Mouse (Mus musculus) forebrain, embryonic 10.5 days (tissue): ENCODE data around the gene Ddx51. TPM values are rescaled to one million over a fixed set of nuclear protein-coding genes. Genes with fewer than 3 reads are reported as not detected.

Experiments
- DNase-seq: peaks from one replicate; pipeline ENCODE4 v3.0.0-alpha.2; 2017; ENCODE audit warnings: low spot score; ENCODE audit errors: extremely low spot score
- H3K27ac ChIP-seq: fragments of 300-500 bp; sonication (generic); 2 replicates; pipeline ENCODE4 v1.5.1; 2016; ENCODE audit warnings: mild to moderate bottlenecking
- H3K27me3 ChIP-seq: fragments of 300-500 bp; sonication (generic); 2 replicates; pipeline ENCODE4 v1.6.1; 2016; ENCODE audit warnings: mild to moderate bottlenecking; ENCODE audit not compliant: poor library complexity, severe bottlenecking
- H3K36me3 ChIP-seq: fragments of 300-500 bp; sonication (generic); replicated peaks from 2 replicates; pipeline ENCODE4 v1.6.1; 2016; ENCODE audit warnings: mild to moderate bottlenecking, moderate library complexity
- H3K4me1 ChIP-seq: fragments of 300-500 bp; sonication (generic); 2 replicates; pipeline ENCODE4 v1.6.1; 2016
- H3K4me3 ChIP-seq: fragments of 300-500 bp; sonication (generic); 2 replicates; pipeline ENCODE4 v1.5.1; 2016; ENCODE audit warnings: mild to moderate bottlenecking, moderate library complexity
- H3K9me3 ChIP-seq: fragments of 300-500 bp; sonication (generic); 2 replicates; pipeline ENCODE4 v1.6.1; 2016; ENCODE audit warnings: mild to moderate bottlenecking, moderate library complexity
- WGBS: fragments of 180-500 bp; shearing (Covaris S2); methylation state at CpG from one replicate; pipeline ENCODE4 v1.1.7; 2016; 5-methylcytosine and 5-hydroxymethylcytosine counted together
- polyA plus RNA-seq: library from polyadenylated mRNA; unstranded; fragments of >200 nt; fragmentation: Nextera tagmentation; extraction: Ambion mirVana; gene quantifications from 2 replicates; pipeline ENCODE4 v1.2.1, GENCODE M21; 2016

The Ddx51 gene
- polyA plus RNA-seq, 1 experiment from 2014 or later: 30.3 TPM

DNA sequence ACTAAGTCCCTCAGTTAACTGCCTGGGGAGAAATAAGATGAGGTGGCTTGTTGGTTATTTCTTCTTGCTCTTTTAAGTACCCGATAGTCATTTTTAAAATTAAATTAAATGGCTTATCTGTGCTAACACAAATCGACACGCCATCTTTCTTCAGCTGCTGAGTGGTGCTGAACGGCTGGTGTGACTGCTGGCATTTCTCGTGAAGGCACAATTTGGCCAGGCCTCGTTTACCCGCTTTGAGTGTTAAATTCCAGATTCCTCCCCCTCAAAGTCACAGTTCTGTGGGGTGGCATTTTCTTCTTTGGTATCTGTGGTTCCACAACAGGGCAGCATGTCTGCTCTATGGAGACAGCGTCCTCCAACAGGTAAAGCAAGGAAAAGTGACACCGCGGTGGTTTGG lies 25.9 kb upstream of the Ddx51 start:
- H3K36me3 ChIP-seq: no peaks in the 10 kb centered on the region
- no peak overlapping the region for H3K4me3 ChIP-seq
- 80% methylated on average over 10 of the region's 10 CpGs for WGBS
- no peak overlapping the region for H3K27ac ChIP-seq
- peaks cover 6% of the 10 kb centered on the region for H3K4me1 ChIP-seq
- H3K27me3 ChIP-seq: peaks cover 19% of the 10 kb centered on the region
- no peaks in the 10 kb centered on the region for H3K9me3 ChIP-seq
- no peak for DNase-seq

GRCm38 (mm10) chr5:110628156-110628555 lies 25.1 kb upstream of the Ddx51 start:
- H3K27ac ChIP-seq: peak overlapping the region; percentile 20; the same call in 1 of the 2 replicates
- 33% methylated on average over 19 of the region's 19 CpGs for WGBS
- H3K36me3 ChIP-seq: no peaks in the 10 kb centered on the region
- H3K9me3 ChIP-seq: no peaks in the 10 kb centered on the region
- peaks cover 6% of the 10 kb centered on the region for H3K4me1 ChIP-seq
- peaks cover 19% of the 10 kb centered on the region for H3K27me3 ChIP-seq
- H3K4me3 ChIP-seq: no peak overlapping the region
- DNase-seq: no peak

- DNase-seq: no peak
- peaks cover 19% of the 10 kb centered on the region for H3K27me3 ChIP-seq
- H3K36me3 ChIP-seq: no peaks in the 10 kb centered on the region
- no peak overlapping the region for H3K4me3 ChIP-seq
- H3K27ac ChIP-seq: no peak overlapping the region
- peaks cover 6% of the 10 kb centered on the region for H3K4me1 ChIP-seq
- WGBS: 81% methylated on average over 2 of the region's 2 CpGs
- no peaks in the 10 kb centered on the region for H3K9me3 ChIP-seq
These were observed 23.6 kb upstream of the Ddx51 start for GRCm38 (mm10) chr5:110629525-110630120.

- Histone ChIP-seq H3K4me1 (peaks cover 5% of the 10 kb centered on the region), H3K36me3 (no peaks in the 10 kb centered on the region), H3K4me3 (no peak overlapping the region), H3K9me3 (no peaks in the 10 kb centered on the region), H3K27me3 (peaks cover 24% of the 10 kb centered on the region; the same call in 1 of the 2 replicates), H3K27ac (no peak overlapping the region)
- 47% methylated on average over 6 of the region's 6 CpGs for WGBS
- no peak for DNase-seq
These were observed 17.1 kb upstream of the Ddx51 start for GRCm38 (mm10) chr5:110635951-110636707.

- Histone ChIP-seq H3K27me3 (peaks cover 24% of the 10 kb centered on the region; the same call in 1 of the 2 replicates), H3K27ac (no peak overlapping the region), H3K4me1 (peaks cover 5% of the 10 kb centered on the region), H3K4me3 (no peak overlapping the region), H3K36me3 (no peaks in the 10 kb centered on the region), H3K9me3 (peaks cover 8% of the 10 kb centered on the region; the same call in 1 of the 2 replicates)
- WGBS: 81% methylated on average over 7 of the region's 7 CpGs
- no peak for DNase-seq
These were observed 14.8 kb upstream of the Ddx51 start for GRCm38 (mm10) chr5:110638306-110639074.

GRCm38 (mm10) chr5:110639459-110639858 lies 13.8 kb upstream of the Ddx51 start:
- Histone ChIP-seq H3K27ac (peak overlapping the region; percentile 49; the same call in 1 of the 2 replicates), H3K4me3 (peak overlapping the region; percentile 22; the same call in 1 of the 2 replicates), H3K9me3 (peaks cover 8% of the 10 kb centered on the region; the same call in 1 of the 2 replicates), H3K27me3 (peaks cover 24% of the 10 kb centered on the region; the same call in 1 of the 2 replicates), H3K36me3 (no peaks in the 10 kb centered on the region), H3K4me1 (peaks cover 5% of the 10 kb centered on the region)
- 31% methylated on average over 12 of the region's 12 CpGs for WGBS
- DNase-seq: peak; percentile 69

DNA sequence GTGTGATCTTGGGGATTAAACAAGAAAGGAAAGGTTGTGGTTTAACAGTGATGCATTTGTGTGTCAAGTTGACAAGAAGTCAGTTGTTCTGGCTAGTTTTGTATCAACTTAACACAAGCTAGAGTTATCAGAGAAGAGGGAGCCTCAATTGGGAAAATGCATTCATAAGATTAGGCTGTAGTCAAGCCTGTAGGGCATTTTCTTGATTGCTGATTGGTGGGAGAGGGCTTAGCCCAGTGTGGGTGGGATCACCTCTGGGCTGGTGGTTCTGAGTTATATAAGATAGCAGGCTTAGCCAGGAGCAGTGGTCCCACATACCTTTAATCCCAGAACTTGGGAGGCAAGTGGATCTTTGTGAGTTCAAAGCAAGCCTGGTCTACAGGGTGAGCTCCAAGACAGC lies 6.9 kb upstream of the Ddx51 start:
- DNase-seq: no peak
- Histone ChIP-seq H3K36me3 (peaks cover 65% of the 10 kb centered on the region), H3K4me3 (no peak overlapping the region), H3K4me1 (no peaks in the 10 kb centered on the region), H3K9me3 (peaks cover 8% of the 10 kb centered on the region; the same call in 1 of the 2 replicates), H3K27ac (no peak overlapping the region), H3K27me3 (no peaks in the 10 kb centered on the region)

- peaks cover 78% of the 10 kb centered on the region for H3K36me3 ChIP-seq
- no peak for DNase-seq
- no peaks in the 10 kb centered on the region for H3K9me3 ChIP-seq
- H3K27ac ChIP-seq: peak overlapping the region; percentile 85
- peak overlapping the region; percentile 97 for H3K4me3 ChIP-seq
- no peaks in the 10 kb centered on the region for H3K27me3 ChIP-seq
- 2% methylated on average over 37 of the region's 37 CpGs for WGBS
- H3K4me1 ChIP-seq: peaks cover 22% of the 10 kb centered on the region
These were observed 435 bp downstream of the Ddx51 start for GRCm38 (mm10) chr5:110653686-110654085.

DNA sequence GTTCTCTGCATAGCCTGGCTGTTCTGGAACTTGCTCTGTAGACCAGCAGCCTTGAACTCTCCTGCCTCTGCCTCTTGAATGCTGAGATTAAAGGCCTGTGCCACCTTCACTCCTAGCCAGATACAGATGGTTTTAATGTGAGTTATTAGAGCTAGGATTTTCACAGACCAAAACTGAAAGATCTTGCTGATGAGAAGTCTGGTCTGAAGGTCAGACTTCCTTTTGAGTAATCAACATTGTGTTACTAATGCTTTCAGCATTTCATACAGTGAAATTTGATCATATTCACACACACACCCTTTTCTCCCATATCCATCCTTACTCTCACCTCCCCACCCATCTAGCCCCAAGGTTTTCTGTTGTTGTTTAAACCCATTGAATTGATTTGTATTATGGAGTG lies 6.4 kb downstream of the Ddx51 start:
- no peaks in the 10 kb centered on the region for H3K9me3 ChIP-seq
- H3K27ac ChIP-seq: no peak overlapping the region
- no peaks in the 10 kb centered on the region for H3K27me3 ChIP-seq
- peaks cover 99% of the 10 kb centered on the region for H3K36me3 ChIP-seq
- H3K4me1 ChIP-seq: peaks cover under 1% of the 10 kb centered on the region; the same call in 1 of the 2 replicates
- H3K4me3 ChIP-seq: no peak overlapping the region
- DNase-seq: no peak

GRCm38 (mm10) chr5:110664041-110664440 lies 10.8 kb downstream of the Ddx51 start:
- DNase-seq: no peak
- no peaks in the 10 kb centered on the region for H3K4me1 ChIP-seq
- no peaks in the 10 kb centered on the region for H3K9me3 ChIP-seq
- H3K4me3 ChIP-seq: no peak overlapping the region
- 92% methylated on average over 2 of the region's 2 CpGs for WGBS
- H3K27ac ChIP-seq: no peak overlapping the region
- H3K36me3 ChIP-seq: peaks cover 99% of the 10 kb centered on the region
- no peaks in the 10 kb centered on the region for H3K27me3 ChIP-seq

DNA sequence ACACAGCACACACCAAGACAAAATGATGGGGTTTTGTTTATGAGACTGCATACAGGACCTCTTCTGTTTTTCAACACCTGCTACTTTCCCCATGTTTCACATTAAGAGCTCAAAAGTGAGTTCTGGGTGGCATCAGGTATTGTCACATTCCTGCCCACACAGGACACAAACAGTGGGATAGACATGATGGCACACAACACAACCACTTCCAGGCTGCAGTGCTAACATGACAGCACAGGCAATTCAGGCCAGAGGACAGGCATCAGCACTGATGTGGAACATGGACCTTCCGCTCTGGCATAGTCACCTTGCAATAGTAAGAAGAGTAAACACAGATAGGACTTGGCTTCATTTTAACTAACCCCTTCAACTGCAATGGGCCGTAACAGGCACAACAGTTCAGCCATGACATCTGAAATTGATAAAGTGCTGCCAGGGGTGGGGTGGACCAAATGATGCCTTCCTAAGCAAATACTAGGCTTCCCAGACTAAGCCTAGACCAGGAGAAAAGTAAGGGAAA lies 11.6 kb downstream of the Ddx51 start:
- WGBS: 92% methylated on average over 2 of the region's 2 CpGs
- H3K27me3 ChIP-seq: no peaks in the 10 kb centered on the region
- DNase-seq: no peak
- H3K27ac ChIP-seq: no peak overlapping the region
- H3K4me1 ChIP-seq: no peaks in the 10 kb centered on the region
- H3K9me3 ChIP-seq: no peaks in the 10 kb centered on the region
- no peak overlapping the region for H3K4me3 ChIP-seq
- H3K36me3 ChIP-seq: peaks cover 99% of the 10 kb centered on the region

DNA sequence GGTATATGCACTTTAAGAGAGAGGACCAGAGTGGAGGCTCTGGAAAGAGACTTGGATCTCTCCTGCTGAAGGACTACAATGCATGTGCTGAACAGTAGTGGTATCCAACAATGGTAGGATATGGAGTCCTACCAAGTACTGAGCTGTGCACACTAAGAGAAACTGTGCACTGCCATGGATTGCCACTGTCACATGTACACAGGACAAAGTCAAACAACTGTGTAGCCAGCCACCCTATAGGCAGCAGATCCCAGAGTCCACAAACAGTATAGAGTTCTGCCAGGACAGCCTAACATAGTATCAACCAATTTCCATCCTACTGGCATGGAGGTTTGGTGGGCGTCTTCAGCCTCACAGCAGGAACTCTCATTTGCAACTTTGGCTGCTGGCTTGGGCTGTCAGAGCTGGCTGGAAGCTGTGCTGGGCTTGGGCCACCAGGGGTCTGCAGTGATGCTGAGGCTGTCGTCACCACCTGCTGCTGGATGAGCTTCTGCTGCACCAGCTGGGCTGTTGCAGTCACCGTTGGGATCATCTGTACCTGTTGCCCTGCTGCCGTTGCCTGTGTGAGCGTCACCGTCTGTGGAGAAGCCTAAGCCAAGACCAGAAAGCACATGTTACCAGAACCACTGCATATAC lies 12.4 kb downstream of the Ddx51 start:
- WGBS: 73% methylated on average over 6 of the region's 6 CpGs
- no peak for DNase-seq
- Histone ChIP-seq H3K27ac (no peak overlapping the region), H3K4me1 (no peaks in the 10 kb centered on the region), H3K9me3 (no peaks in the 10 kb centered on the region), H3K27me3 (no peaks in the 10 kb centered on the region), H3K36me3 (peaks cover 99% of the 10 kb centered on the region), H3K4me3 (no peak overlapping the region)
